Mouse (Mus musculus): Measurements from ENCODE around the gene Fam189a1. TPM values are rescaled to one million over a fixed set of nuclear protein-coding genes. Genes with fewer than 3 reads are reported as not detected.
A peak's percentile ranks its signal among the peaks of the same experiment; 100 is the strongest.

Fam189a1 gene
- total RNA-seq, 2 experiments from 2014 or later = 26.4 to 34.3 TPM

DNA sequence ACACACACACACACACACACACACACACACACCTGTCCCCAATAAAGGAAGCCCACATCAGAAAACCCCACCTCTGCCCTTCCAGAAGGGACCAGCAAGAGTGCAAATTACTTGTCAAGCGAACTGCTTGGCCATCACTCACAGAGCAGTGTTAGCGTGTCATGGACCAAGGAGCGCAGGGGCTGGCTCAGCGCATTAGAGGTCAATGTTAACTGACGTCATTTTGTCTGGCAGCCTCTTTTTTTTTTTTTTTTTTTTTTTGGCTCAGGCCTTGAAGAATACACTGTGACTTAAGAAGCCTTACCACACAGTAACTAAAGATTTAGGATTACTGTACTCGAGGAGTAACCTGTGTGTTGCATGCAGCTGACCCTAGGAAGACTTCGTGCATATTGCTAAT, 402.2 kb downstream of the Fam189a1 start:
- DNase-seq = no peak
- intact Hi-C loops (cut with DNase I) = no loop called here

- intact Hi-C loops (cut with DNase I) = no loop called here
These were observed 402.7 kb downstream of the Fam189a1 start for GRCm38 (mm10) chr7:64753678-64754077.

GRCm38 (mm10) chr7:64752133-64752532, 404.2 kb downstream of the Fam189a1 start:
- no peak for DNase-seq

More at GRCm38 (mm10) chr7:64753678-64754077, 402.7 kb downstream of the Fam189a1 start:
- no peak for DNase-seq

DNA sequence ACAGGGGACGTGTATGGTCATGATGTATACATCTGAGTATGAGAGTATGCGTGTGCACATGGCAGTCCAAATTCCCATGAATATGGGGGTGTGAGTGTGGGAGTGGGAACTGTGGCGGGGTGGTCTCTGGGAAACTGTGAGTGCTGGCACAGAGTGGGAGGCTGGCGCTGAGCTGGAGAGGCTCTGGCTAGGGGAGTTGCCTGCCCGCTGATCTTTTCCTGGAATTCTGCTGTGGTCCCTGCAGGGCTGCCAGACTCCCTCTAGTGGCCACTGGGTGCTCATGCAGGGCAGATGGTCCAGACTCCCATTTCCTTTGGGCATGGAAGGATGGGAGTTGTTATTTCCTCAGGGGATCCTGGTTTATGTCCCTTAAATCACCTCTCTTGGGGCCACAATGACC, 404.9 kb downstream of the Fam189a1 start:
- intact Hi-C loops (cut with DNase I) = no loop called here
- DNase-seq = peak; percentile 78

More at GRCm38 (mm10) chr7:64752133-64752532, 404.2 kb downstream of the Fam189a1 start:
- intact Hi-C loops (cut with DNase I) = no loop called here

GRCm38 (mm10) chr7:64743610-64744009, 412.8 kb downstream of the Fam189a1 start:
- DNase-seq = no peak
- intact Hi-C loops (cut with DNase I) = loop anchor here (5.0 to 10.0 kb wide), 2 partner anchors 351 to 989 kb away; partner anchors contain the start of genes Mcee and Mphosph10

GRCm38 (mm10) chr7:64741333-64742307, 414.8 kb downstream of the Fam189a1 start:
- intact Hi-C loops (cut with DNase I) = loop anchor here (2.0 to 10.0 kb wide), 3 partner anchors 241 to 987 kb away; partner anchors contain the start of genes Apba2, Mcee and Mphosph10
- DNase-seq = peak; percentile 92

DNA sequence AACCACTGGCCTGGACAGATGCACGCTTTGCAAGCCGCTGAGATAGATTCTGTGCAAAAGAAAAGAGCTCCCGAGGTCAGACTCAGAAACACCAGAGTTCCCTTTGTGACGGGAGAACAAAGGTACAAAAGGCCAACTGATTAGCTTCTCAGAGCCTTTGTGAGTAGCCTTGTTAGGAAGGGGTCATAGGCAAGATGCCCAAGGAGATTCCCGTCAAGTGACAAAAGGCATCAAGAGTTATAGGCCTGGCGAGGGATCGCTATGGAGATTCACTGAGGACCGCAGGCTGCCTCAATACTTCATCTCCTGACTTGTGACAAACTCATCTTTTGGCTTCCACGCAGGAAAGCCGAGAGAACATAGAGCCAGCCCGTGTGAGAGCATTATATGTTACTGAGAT, 417.2 kb downstream of the Fam189a1 start:
- intact Hi-C loops (cut with DNase I) = loop anchor here (5.0 kb wide), 1 partner anchor 577 kb away; no protein-coding TSS in a partner anchor
- no peak for DNase-seq

GRCm38 (mm10) chr7:64729785-64730184, 426.6 kb downstream of the Fam189a1 start:
- DNase-seq = peak; percentile 88
- intact Hi-C loops (cut with DNase I) = loop anchor here (5.0 kb wide), 2 partner anchors 227 to 337 kb away; partner anchors contain the start of genes Apba2, Mcee and Mphosph10

DNA sequence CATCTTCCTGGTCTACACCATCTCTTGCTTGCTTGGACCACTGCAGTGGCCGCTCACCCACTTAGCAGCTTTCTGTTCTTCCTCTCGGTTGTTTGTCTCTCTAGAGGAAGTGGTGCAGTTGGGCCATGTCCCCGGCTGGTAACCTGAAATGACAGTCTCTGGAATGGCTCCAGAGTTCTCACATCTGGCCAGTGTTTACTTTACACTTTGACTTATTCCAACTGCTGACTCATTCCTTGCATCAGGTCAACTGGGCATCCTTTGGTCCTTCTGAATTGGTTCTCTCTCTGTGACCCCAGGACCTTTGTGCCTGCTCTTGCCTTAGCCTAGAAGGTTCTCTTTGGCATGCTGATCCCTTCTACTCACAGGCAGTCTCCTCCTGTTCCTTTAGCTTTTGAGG, 427.6 kb downstream of the Fam189a1 start:
- intact Hi-C loops (cut with DNase I) = loop anchor here (5.0 kb wide), 2 partner anchors 227 to 337 kb away; partner anchors contain the start of genes Apba2, Mcee and Mphosph10

GRCm38 (mm10) chr7:64728181-64728591, 428.2 kb downstream of the Fam189a1 start:
- DNase-seq = peak; percentile 95
- intact Hi-C loops (cut with DNase I) = loop anchor here (5.0 kb wide), 2 partner anchors 226 to 336 kb away; partner anchors contain the start of genes Apba2, Mcee and Mphosph10

More for the DNA sequence above, 427.6 kb downstream of the Fam189a1 start:
- DNase-seq = no peak

DNA sequence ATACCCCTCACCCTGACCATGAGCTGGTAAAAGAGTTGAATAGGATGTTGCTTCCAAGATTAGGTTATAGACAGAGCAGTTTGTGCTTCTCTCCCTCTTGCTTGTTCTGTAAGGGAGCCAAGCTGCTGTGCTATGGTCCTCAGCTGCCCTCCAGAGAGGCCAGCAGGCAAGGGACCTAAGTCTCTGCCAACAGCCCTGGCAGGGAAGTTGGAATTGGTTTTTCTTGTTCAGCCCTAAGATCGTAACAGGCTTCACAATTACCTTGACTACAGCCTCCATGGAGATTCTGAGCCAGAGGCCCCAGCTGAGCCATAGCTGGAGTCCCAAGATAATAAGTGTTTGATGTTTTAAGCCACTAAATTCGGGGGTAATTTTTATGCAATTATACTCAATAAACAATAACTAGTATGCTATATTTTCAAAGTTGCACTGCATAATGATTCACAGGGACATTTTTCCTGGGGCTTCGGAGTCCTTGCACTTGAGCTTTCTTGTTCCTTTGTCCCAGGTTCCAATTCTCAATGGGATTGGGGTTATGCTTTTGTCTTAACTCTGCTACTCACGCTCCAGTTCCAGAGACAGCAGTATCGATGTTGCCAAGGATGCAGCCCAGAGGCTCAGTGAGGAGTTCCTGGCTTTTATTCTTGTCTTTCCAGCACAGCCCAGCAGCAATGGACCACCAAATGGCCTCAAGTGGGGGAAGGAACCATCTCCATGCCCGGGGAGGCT, 430.2 kb downstream of the Fam189a1 start:
- intact Hi-C loops (cut with DNase I) = loop anchor here (5.0 kb wide), 2 partner anchors 224 to 334 kb away; partner anchors contain the start of genes Apba2, Mcee and Mphosph10
- peak; percentile 88 for DNase-seq

- no peak for DNase-seq
- intact Hi-C loops (cut with DNase I) = no loop called here
These were observed 432.0 kb downstream of the Fam189a1 start for GRCm38 (mm10) chr7:64724409-64724808.

DNA sequence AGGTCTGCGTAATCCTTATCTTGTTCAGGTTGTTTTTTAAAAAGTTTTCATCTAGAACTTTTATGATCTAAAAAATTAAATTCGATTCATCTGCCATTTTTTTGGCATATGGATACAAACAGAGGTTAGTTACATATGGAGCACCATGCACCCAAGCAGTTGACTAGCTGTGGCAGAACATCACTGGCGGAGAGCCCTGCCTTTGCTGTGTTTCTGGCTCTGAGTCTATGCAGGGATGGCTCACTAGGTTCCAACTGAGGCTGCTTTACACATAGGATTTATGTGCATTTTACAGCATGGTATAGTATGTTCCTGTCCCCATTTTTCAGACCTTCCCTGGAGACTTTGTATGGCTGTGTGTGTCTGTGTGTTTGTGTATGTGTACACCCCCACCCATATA, 433.1 kb downstream of the Fam189a1 start:
- no peak for DNase-seq
- intact Hi-C loops (cut with DNase I) = no loop called here

DNA sequence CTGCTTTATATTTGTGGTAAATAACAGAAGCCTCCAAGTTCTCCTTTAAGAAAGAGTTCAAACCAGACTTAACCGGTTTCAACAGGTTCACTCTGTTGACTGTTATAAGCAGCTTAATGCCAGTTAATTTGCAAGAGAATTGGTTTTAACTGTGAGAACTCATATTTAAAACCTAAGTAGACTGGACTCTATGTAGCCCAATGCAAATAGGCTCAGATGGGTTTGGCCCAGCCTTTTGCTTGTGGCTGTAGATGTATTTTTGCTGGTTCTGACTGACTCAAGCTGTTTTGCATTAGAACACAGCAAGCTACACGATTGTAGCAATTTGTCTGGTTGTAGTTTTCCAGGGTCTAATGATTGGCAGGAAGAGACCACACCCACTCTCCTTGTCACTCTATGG, 440.1 kb downstream of the Fam189a1 start:
- intact Hi-C loops (cut with DNase I) = no loop called here
- no peak for DNase-seq

GRCm38 (mm10) chr7:64709520-64710262, 446.7 kb downstream of the Fam189a1 start:
- intact Hi-C loops (cut with DNase I) = no loop called here
- peak; percentile 47 for DNase-seq

GRCm38 (mm10) chr7:64708176-64708575, 448.2 kb downstream of the Fam189a1 start:
- no peak for DNase-seq
- intact Hi-C loops (cut with DNase I) = no loop called here
